Mouse (Mus musculus): ENCODE results near the gene Agpat3. TPM values are rescaled to one million over a fixed set of nuclear protein-coding genes. Genes with fewer than 3 reads are reported as not detected.

The Agpat3 gene
- polyA plus RNA-seq, 1 experiment from 2014 or later: 54.9 TPM

GRCm38 (mm10) chr10:78303675-78304074 lies 48.6 kb downstream of the Agpat3 start:
- ATAC-seq (ENCODE audit: low FRiP score, low read depth): no peak
- WGBS: 82% methylated on average over 7 of the region's 7 CpGs
- no peak overlapping the region for H3K9ac ChIP-seq
- no peaks in the 10 kb centered on the region for H3K27me3 ChIP-seq
- no peak overlapping the region for H3K4me3 ChIP-seq
- no peaks in the 10 kb centered on the region for H3K9me3 ChIP-seq
- H3K4me1 ChIP-seq: peaks cover 3% of the 10 kb centered on the region; the same call in 1 of the 2 replicates
- no peak overlapping the region for H3K4me2 ChIP-seq (replicated peaks)
- H3K36me3 ChIP-seq: peaks cover 12% of the 10 kb centered on the region; the same call in 1 of the 2 replicates
- H3K27ac ChIP-seq: no peak overlapping the region

- WGBS: 89% methylated on average over 4 of the region's 4 CpGs
These were observed 52.2 kb downstream of the Agpat3 start for GRCm38 (mm10) chr10:78300061-78300460.

GRCm38 (mm10) chr10:78298651-78299644 lies 53.3 kb downstream of the Agpat3 start:
- Histone ChIP-seq H3K9me3 (no peaks in the 10 kb centered on the region), H3K27me3 (no peaks in the 10 kb centered on the region), H3K27ac (peak overlapping the region; percentile 52; the same call in 1 of the 2 replicates), H3K4me1 (peaks cover 30% of the 10 kb centered on the region), H3K4me3 (no peak overlapping the region), H3K4me2 (replicated peaks) (no peak overlapping the region), H3K36me3 (peaks cover 15% of the 10 kb centered on the region; the same call in 1 of the 2 replicates), H3K9ac (no peak overlapping the region)
- 81% methylated on average over 8 of the region's 8 CpGs for whole genome bisulfite sequencing
- ATAC-seq (ENCODE audit: low FRiP score, low read depth): no peak

More at GRCm38 (mm10) chr10:78300061-78300460, 52.2 kb downstream of the Agpat3 start:
- Histone ChIP-seq H3K9me3 (no peaks in the 10 kb centered on the region), H3K4me2 (replicated peaks) (no peak overlapping the region), H3K27ac (no peak overlapping the region), H3K4me1 (peaks cover 19% of the 10 kb centered on the region), H3K27me3 (no peaks in the 10 kb centered on the region), H3K9ac (no peak overlapping the region), H3K4me3 (no peak overlapping the region), H3K36me3 (peaks cover 15% of the 10 kb centered on the region; the same call in 1 of the 2 replicates)
- no peak for ATAC-seq (ENCODE audit: low FRiP score, low read depth)

GRCm38 (mm10) chr10:78297576-78298484 lies 54.5 kb downstream of the Agpat3 start:
- no peak overlapping the region for H3K4me3 ChIP-seq
- WGBS: 65% methylated on average over 15 of the region's 15 CpGs
- peak; percentile 30; the same call in 1 of the 2 replicates for ATAC-seq (ENCODE audit: low FRiP score, low read depth)
- peak overlapping the region; percentile 21 for H3K4me2 ChIP-seq (replicated peaks)
- H3K9ac ChIP-seq: no peak overlapping the region
- peaks cover 30% of the 10 kb centered on the region for H3K4me1 ChIP-seq
- H3K36me3 ChIP-seq: peaks cover 6% of the 10 kb centered on the region; the same call in 1 of the 2 replicates
- peak overlapping the region; percentile 52 for H3K27ac ChIP-seq
- H3K27me3 ChIP-seq: no peaks in the 10 kb centered on the region
- H3K9me3 ChIP-seq: no peaks in the 10 kb centered on the region

GRCm38 (mm10) chr10:78296980-78297379 lies 55.3 kb downstream of the Agpat3 start:
- H3K36me3 ChIP-seq: 0 out of 2 replicates have a peak, but pooled peaks cover 3% of the 10 kb centered on the region
- no peak overlapping the region for H3K4me3 ChIP-seq
- no peaks in the 10 kb centered on the region for H3K9me3 ChIP-seq
- 81% methylated on average over 4 of the region's 4 CpGs for WGBS
- peaks cover 31% of the 10 kb centered on the region for H3K4me1 ChIP-seq
- no peaks in the 10 kb centered on the region for H3K27me3 ChIP-seq
- no peak overlapping the region for H3K27ac ChIP-seq
- ATAC-seq (ENCODE audit: low FRiP score, low read depth): no peak
- H3K9ac ChIP-seq: 0 out of 2 replicates have a peak overlapping the region, but pooled peaks have one; percentile 39
- no peak overlapping the region for H3K4me2 ChIP-seq (replicated peaks)

GRCm38 (mm10) chr10:78296371-78296770 lies 55.9 kb downstream of the Agpat3 start:
- Histone ChIP-seq H3K27me3 (no peaks in the 10 kb centered on the region), H3K36me3 (0 out of 2 replicates have a peak, but pooled peaks cover 3% of the 10 kb centered on the region), H3K9me3 (no peaks in the 10 kb centered on the region), H3K4me1 (peaks cover 37% of the 10 kb centered on the region), H3K9ac (no peak overlapping the region), H3K27ac (no peak overlapping the region), H3K4me2 (replicated peaks) (no peak overlapping the region), H3K4me3 (no peak overlapping the region)
- ATAC-seq (ENCODE audit: low FRiP score, low read depth): no peak
- WGBS: 85% methylated on average over 5 of the region's 5 CpGs

- H3K9me3 ChIP-seq: no peaks in the 10 kb centered on the region
- H3K9ac ChIP-seq: no peak overlapping the region
- peaks cover 3% of the 10 kb centered on the region; the same call in 1 of the 2 replicates for H3K36me3 ChIP-seq
- ATAC-seq (ENCODE audit: low FRiP score, low read depth): no peak
- 58% methylated on average over 1 of the region's 1 CpGs for WGBS
- H3K27me3 ChIP-seq: no peaks in the 10 kb centered on the region
- no peak overlapping the region for H3K4me2 ChIP-seq (replicated peaks)
- H3K27ac ChIP-seq: no peak overlapping the region
- H3K4me1 ChIP-seq: peaks cover 42% of the 10 kb centered on the region
- no peak overlapping the region for H3K4me3 ChIP-seq
These were observed 58.7 kb downstream of the Agpat3 start for GRCm38 (mm10) chr10:78293576-78293975.

- Histone ChIP-seq H3K9me3 (no peaks in the 10 kb centered on the region), H3K4me2 (replicated peaks) (no peak overlapping the region), H3K27me3 (no peaks in the 10 kb centered on the region), H3K36me3 (peaks cover 11% of the 10 kb centered on the region), H3K9ac (no peak overlapping the region), H3K4me1 (peaks cover 30% of the 10 kb centered on the region), H3K4me3 (no peak overlapping the region), H3K27ac (no peak overlapping the region)
- 94% methylated on average over 5 of the region's 5 CpGs for WGBS
- no peak for ATAC-seq (ENCODE audit: low FRiP score, low read depth)
These were observed 59.9 kb downstream of the Agpat3 start for GRCm38 (mm10) chr10:78292381-78292780.

GRCm38 (mm10) chr10:78290730-78291535 lies 61.4 kb downstream of the Agpat3 start:
- Histone ChIP-seq H3K4me1 (peaks cover 30% of the 10 kb centered on the region), H3K27ac (no peak overlapping the region), H3K27me3 (no peaks in the 10 kb centered on the region), H3K9me3 (no peaks in the 10 kb centered on the region), H3K4me2 (replicated peaks) (no peak overlapping the region), H3K4me3 (no peak overlapping the region), H3K36me3 (peaks cover 23% of the 10 kb centered on the region), H3K9ac (no peak overlapping the region)
- 20% methylated on average over 8 of the region's 8 CpGs for WGBS
- ATAC-seq (ENCODE audit: low FRiP score, low read depth): no peak

GRCm38 (mm10) chr10:78288896-78289295 lies 63.4 kb downstream of the Agpat3 start:
- H3K9me3 ChIP-seq: no peaks in the 10 kb centered on the region
- ATAC-seq (ENCODE audit: low FRiP score, low read depth): no peak
- no peak overlapping the region for H3K4me2 ChIP-seq (replicated peaks)
- H3K4me1 ChIP-seq: peaks cover 16% of the 10 kb centered on the region
- no peaks in the 10 kb centered on the region for H3K27me3 ChIP-seq
- no peak overlapping the region for H3K9ac ChIP-seq
- H3K36me3 ChIP-seq: peaks cover 38% of the 10 kb centered on the region
- H3K27ac ChIP-seq: no peak overlapping the region
- no peak overlapping the region for H3K4me3 ChIP-seq
- 78% methylated on average over 4 of the region's 4 CpGs for WGBS

- ATAC-seq (ENCODE audit: low FRiP score, low read depth): no peak
- Histone ChIP-seq H3K4me3 (no peak overlapping the region), H3K9ac (no peak overlapping the region), H3K4me2 (replicated peaks) (no peak overlapping the region), H3K27ac (no peak overlapping the region), H3K4me1 (peaks cover 16% of the 10 kb centered on the region), H3K27me3 (no peaks in the 10 kb centered on the region), H3K9me3 (no peaks in the 10 kb centered on the region), H3K36me3 (peaks cover 46% of the 10 kb centered on the region)
- 94% methylated on average over 5 of the region's 5 CpGs for WGBS
These were observed 64.2 kb downstream of the Agpat3 start for GRCm38 (mm10) chr10:78288135-78288534.
